Mouse (Mus musculus): ENCODE measurements at regions not wholly inside any gene's neighbourhood (a gene's known extent, or its start where the extent isn't known, plus 50 kb on each side); places are given as distances from the start of the nearest gene placed in this dataset.
A peak's percentile ranks its signal among the peaks of the same experiment; 100 is the strongest.

GRCm38 (mm10) chr14:103929734-103930364, 85.6 kb upstream of the Ednrb start:
- no peak for DNase-seq

- no peak for DNase-seq
These were observed 85.0 kb upstream of the Ednrb start for GRCm38 (mm10) chr14:103929155-103929729.

- DNase-seq, result no peak
These were observed 76.0 kb upstream of the Ednrb start for GRCm38 (mm10) chr14:103920169-103920568.

- no peak for DNase-seq
These were observed 75.2 kb upstream of the Ednrb start for GRCm38 (mm10) chr14:103919380-103919779.

- DNase-seq, result no peak
These were observed 69.3 kb upstream of the Ednrb start for GRCm38 (mm10) chr14:103913453-103913852.

- no peak for DNase-seq
These were observed 67.5 kb upstream of the Ednrb start for GRCm38 (mm10) chr14:103911707-103912106.

- DNase-seq, result no peak
These were observed 67.1 kb upstream of the Ednrb start for GRCm38 (mm10) chr14:103911280-103911679.

- DNase-seq, result no peak
These were observed 62.3 kb upstream of the Ednrb start for GRCm38 (mm10) chr14:103906417-103907070.

- no peak for DNase-seq
These were observed 56.6 kb upstream of the Ednrb start for GRCm38 (mm10) chr14:103900817-103901216.

GRCm38 (mm10) chr14:103899111-103899814, 55.1 kb upstream of the Ednrb start:
- peak in 1 of 2 experiments; percentile 25 for DNase-seq

- DNase-seq, result no peak
These were observed 54.5 kb upstream of the Ednrb start for GRCm38 (mm10) chr14:103898689-103899088.

- no peak for DNase-seq
These were observed 51.1 kb upstream of the Ednrb start for GRCm38 (mm10) chr14:103895261-103895660.

Data from adrenal gland, postnatal 36 days (tissue).